Mouse (Mus musculus): ENCODE measurements around the gene Camta1.

Camta1 gene

DNA sequence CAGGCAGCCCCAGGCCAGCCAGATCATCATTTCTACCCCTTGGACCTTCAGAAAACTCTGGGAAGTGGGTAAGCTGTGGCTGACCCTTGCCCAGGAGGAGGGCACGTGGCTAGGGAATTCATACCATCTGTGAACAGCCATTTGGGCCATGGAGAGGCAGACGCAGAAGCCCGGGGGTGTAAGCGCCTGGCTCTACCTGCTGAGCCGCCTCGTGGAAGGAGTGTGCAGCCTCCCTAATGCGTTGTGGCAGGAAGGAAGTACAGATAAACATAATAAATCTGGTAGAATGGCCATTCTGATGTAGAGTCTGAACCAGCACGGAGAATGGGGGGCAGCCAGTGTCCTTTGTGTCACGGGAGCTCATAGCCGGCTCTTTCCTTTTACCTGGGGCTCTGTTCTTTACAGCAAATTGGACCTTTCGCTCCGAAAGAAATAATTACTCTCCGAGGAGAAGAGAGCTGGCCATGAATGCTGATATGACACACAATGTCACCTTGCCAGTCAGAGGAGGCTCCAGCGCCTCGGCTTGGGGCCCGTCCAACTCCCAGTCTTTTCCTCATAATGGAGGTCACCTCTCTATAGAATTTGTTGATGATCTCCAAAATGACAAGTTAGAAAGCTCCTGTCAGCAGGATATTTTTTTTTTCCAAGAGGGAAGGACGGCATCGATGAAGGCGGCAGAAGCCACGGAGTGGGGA is 500.6 kb downstream of the Camta1 start:
- DNase-seq: no peak

DNA sequence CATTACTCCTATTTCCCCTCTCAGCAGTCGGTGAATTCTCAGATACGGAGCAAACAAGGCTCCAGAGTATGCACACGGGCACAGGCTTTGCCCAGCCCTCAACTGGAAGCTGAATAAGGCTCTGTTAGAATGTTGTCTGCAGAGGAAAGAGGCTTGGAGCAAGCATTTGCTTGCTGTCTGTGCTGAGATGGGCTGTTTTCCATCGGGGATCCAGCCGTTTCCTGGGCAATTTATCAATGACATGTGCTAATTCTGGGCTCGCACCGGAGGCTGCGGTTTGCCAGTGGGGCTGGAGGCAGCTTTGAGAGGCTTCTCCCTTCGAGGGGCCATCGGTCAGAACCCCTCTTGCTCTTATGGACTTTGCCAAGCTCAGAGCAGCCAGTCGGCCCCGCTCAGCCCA is 506.2 kb downstream of the Camta1 start:
- no peak for DNase-seq

DNA sequence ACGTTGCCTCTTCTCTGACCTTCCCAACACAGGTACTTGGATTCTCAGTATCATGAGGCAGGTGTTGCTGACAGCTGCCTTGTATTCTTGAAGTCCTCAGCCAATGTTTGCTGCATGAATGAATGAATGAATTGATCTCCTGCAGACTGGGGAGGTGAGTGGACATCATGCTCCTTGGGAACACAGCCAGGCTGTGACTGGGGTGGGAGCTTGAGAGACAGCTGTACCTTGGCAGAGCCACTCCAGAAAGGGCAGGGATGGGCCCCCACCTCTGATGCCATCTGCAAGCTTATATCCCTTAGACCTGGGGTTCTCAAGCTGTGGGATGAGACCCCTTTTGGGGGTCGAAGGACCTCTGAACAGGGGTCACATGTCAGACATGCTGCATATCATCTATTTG is 508.9 kb downstream of the Camta1 start:
- DNase-seq: no peak

DNA sequence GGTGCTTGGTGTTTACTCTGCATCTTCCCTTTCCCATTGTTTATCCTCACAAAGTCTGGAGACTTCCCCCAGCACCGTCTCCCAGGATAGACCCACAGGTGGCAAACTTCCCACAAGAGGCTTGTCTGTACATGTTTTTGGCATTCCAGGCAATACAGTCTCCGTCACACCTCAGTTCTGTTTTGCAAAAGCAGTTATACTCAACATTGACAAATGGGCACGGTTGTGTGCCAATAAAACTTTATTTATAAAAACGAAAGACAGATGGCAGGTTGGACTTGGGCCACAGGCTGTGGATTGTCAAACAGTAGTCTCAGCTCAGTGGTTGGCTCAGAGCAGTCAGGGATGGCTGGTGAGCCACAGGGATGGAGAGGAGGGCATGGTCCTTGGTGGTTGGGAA is 509.4 kb downstream of the Camta1 start:
- no peak for DNase-seq

DNA sequence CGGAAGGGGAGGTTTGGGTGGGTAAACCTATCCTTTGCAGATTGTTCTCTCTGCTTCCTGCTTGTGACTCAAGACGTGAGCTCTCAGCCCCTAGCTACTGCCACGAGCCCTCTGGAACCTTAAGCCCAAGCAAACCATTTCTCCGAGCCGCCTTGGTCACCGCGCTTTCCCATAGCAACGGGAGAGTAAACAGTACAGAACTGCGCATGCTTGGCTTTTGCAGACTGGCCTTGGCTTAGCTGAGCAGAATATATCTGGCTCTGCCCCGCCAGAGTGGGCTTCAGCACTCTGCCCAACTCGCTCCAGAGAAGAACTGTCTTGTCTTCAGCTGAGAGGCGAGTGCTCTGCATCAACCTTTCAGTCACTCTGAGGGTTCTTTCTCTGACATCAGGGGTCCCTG is 509.9 kb downstream of the Camta1 start:
- no peak for DNase-seq

DNA sequence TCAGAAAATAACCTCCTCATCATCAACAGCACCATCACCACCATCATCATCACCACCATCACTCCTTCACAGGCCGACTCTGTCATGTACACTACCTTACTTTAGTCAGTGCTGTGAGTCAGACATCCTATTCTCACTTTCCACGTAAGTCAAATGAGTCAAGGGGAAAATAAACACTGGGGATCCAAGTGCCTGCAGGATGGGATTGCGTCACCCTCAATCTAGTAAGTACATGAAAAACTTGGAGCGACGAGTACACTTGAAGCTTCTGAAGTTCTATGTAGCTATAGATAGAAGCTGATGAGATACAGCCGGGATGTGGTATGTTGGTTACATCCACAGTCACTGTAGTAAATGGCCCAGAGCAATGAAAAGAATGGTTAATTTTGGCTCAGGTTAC is 514.1 kb downstream of the Camta1 start:
- peak; percentile 44 for DNase-seq

DNA sequence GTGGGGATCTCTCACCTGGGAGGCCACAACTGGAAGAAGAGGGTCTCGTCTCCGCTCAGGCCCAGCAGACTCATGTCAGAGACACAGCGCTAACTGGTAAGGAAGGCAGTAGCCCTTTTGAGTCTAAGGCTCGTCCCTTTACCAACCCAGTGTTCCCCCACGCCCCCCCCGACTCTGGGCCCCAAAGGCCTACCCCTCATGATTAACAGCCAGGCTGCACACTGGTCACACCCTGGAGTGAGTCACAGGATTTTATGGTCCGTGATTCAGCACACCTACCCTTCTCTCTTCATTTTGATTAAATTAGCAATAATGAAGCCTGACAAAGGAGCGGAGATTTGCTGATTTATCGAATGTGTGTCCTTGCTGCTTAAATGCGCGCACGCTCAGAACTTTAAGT is 515.0 kb downstream of the Camta1 start:
- DNase-seq: no peak

DNA sequence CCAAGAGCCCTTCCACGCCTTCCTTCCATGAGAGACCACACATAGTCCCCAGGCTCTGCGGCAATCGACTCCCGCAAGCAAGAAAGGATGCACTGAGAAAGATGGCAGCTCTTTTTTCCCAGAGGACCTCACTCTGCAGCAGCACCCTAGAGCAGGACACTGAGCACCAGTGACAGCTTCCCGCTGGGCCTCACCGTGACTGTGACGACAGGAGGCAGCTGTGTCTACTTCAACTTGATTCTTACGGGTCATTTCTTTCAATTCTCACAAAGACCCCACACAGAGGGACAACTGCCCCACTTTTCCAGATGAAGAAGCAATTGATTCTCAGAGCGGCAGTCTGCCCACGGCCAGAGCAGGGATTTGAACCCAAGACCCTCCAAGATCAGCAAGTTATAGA is 516.9 kb downstream of the Camta1 start:
- no peak for DNase-seq

DNA sequence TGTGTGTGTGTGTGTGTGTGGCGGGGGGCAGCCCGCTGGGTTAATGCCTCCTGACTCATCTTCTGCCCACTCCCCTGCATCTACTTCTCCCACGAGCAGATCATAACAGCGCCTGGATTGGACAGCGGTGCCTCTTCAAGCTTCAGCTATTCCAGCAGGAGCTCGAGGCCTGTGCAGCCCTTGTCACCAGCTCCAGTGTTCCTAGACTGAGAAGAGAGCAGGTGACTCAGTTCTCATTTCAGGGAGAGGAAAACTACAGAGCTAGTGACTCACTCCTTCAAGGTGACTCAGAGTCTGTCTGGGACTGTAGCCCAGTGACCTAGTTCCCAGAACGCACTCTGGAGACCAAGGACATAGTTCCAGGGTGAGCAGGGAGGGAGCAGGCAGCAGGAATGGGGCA is 522.3 kb downstream of the Camta1 start:
- DNase-seq: peak; percentile 18

DNA sequence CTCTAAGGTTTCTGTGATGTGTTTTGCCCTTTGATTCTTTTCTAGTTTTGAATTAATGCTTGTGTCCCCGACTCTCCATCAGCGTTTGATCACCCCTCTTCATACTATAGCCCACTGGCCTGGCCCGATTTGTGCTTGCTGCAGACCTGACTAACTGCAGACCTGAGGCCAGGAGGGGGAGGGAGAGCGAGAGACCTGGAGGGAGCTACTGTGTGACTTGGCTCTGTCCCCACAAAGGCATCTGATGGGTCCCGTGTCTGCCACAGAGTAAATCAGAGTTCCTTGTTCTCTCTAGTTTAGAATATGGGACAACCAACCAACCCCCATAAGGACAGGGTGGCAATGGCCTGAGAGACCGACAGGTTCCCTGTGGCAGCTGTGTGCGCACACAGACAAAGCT is 522.7 kb downstream of the Camta1 start:
- no peak for DNase-seq

DNA sequence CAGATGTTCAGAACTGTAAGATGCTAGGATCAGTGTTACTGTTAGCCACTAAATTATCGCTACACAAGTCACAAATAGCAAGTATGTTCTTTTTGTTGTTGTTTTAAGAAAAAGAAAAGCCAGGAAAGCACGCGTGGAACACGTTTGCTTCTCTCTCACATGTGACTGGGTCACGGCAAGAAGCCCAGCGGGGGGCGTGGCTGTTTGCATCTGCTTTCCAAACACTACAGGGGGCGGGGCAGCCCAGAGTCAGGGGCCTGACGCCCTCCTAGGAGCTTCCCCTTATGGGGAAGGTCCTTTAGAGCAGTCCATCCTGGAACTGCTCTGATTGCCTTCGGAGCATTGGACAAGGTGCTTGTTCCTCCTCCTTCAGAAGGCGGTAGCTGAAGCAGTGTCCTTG is 524.1 kb downstream of the Camta1 start:
- DNase-seq: no peak

DNA sequence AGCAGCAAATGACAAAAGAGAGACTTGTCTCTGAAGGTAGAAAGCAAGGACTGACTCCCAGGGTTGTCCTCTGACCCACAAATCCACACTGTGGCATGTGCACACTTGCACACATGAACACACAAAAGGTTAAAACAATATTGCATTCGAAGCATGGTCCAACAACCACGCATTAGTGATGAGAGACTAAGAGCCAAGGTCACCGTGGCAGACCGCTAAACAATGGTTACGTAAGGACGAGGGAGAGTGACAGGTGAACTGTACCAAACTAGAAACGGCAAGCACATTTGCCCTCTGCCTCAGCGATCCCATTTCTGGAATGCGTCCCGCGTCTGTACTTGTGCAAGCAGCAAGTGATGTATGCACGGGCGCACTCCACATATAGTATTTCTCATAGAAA is 525.3 kb downstream of the Camta1 start:
- no peak for DNase-seq

DNA sequence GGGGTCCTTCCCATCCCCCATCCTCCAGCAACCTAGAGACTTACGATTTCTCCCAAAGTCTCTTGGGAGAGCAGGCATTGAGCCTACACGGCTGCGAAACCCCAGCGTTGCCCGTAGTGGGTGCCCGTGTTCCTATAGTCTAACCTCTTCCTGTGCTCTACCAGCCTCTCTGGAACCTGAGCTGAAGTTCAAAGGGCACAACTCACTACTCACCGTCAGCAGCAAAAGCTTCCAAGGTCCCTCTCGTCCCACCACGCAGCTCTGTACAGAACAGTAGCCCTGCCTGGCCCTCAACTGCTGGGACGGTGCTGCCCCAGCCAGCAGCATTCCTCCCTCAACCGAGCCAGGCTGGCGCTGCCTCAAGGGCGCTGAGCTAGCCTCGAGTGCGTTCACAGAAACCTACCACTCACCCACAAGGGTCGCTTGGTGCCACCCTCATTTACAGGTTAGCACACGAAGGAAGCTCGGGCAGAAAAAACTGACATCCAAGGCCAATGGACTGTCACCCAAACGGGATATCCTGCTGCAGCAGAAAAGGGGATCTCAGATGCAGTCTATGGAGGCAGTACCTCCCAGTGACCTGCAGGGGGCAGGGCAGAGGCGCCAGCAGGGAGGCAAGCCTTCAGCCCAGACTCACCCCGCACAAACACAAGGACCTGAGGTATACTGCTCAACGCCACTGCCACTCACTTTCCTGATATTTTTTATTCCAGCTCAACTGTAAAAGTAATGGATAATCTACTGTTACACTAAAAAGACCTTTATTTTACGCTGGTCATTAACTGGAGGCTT is 526.5 kb downstream of the Camta1 start:
- DNase-seq: peak; percentile 21

DNA sequence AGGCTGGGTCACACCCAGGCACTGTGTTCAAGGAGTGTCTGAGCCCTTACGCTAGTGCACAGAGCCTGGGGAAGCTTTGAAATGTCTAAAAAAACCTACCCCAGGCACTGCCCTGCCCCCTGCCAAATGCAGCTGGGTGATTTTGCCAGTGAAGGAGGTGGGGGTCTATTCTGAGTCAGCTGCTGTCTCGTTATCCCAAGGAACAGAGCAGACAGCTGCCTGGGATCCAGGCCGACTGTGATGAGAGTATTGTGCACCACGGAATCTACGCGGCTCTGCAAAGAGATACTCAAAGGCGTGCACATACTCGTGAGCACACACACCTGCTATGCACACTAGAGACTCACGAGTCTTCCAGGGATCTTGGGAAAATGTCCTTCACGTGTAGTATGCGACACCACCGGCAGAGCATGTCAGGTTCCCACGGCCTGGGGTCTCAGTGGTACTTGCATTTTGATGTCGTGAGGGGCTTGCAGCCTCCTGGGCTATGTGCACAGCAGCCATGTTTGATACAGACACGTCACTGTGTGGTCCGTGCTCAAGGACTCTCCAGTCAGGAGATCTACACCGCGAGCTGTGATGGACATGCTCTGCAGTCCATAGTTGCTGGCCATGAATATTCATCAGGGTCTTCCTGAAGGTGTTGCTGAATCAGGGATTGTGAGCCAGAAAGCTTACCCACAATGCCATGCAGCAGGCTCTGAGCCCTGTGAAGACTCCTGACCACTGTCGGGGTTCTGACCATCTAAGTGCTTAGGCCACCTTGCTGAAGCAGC is 529.4 kb downstream of the Camta1 start:
- DNase-seq: no peak

DNA sequence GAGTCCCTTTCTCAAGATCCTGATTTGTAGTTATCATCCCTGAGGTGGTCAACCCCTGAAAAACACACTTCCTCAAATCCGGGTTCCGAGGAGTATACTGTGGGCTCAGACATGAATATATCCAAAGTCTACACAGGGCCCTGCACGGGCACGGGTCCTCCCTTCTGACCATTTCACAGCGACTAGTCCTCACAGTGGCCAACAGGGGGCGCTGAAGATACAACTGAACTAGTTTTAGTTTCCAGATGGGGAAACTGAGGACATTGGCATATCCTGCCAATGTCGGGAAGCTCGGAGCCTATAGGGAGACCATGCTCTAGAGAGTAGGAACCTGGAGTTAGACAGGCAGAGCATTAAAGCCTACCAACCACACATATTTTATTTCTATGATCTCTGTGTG is 530.7 kb downstream of the Camta1 start:
- no peak for DNase-seq

DNA sequence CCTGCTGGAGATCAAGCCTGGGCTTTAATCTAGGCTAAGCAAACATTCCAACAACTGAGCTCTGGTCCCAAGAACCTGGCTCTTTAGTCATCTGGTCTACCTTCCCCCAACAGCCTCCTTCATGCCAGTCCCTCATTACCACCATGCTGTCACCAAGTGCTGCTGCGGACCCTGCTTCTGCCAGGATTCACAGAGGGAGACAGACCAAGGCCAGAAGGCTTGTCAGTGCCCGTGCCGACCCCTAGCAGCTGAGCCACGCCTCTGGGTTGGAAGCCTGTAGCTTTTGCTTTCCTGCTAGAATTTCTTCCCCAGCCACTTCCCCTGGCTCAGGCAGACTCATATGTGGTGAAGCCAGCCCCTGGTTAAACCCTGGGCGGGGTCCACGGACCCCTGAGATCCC is 533.6 kb downstream of the Camta1 start:
- no peak for DNase-seq

DNA sequence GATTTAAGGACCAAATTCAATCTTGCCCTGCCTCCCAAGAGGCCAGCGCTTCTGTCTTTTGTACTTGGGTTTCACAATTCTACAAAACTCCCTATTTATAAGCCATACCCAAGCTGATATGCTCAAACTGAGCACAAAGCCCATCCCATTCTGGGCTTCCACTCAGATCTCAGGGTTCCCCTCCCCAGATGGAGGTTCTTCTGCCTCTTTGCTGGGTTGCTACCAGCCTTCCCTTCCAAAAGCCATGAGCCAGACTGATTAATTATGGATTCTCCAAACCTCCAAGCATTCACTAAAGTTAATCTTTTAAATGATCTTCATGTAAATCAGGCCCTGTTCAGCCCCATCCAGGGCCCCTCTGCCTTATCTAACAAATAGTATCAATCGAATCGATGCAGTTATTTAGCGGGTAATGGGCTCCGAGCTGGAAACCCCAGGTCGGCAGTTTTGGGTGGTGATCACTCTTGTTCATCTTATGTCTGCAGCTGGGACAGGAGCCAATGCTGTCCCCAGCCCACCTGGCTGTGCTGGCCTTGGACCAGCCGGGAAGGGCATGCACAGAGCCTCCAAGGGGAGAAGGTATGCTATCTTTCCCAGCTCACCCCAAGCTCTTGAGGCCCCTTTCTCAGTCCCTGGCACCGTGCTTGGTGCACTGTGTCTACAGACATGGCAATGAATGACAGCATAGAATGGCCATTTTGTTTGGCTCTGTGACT is 534.5 kb downstream of the Camta1 start:
- DNase-seq: no peak

DNA sequence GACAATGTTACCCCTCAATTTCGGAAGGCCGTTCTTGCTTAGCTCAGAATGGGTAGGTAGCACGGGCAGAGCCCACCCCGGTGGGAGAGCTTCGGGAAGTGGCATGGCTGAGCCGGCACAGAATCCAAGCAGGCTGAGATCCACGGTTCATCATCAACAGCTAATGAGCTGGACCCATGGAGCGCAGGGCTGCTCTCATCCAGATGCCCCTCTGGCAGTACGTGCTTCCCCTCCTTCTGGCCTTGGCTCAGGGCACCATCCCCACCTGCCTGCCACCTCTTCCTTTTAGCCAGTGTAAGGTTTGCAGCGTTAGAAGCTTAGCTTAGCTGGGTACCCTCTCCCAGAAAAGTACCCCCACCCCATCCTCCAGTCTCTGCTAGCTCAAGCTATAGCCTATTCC is 545.2 kb downstream of the Camta1 start:
- DNase-seq: no peak

DNA sequence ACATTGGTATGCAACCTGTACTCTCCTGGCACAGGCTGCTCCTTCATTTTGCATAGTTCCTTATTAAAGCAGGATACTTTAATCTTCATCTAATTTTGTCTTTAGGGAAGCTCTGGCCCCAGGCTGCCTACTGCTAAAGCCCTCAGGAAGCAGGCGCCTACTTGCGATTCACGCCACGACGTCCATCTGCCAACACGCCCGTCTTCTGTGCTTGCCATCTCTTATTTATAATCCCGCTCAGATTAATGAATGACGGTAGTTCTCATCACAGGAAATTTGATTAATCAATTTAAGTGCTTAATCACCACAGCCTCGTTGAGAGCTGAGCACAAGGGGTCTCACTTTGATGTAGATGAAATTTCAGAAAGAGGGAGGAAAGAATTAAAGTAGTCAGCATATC is 546.0 kb downstream of the Camta1 start:
- no peak for DNase-seq

DNA sequence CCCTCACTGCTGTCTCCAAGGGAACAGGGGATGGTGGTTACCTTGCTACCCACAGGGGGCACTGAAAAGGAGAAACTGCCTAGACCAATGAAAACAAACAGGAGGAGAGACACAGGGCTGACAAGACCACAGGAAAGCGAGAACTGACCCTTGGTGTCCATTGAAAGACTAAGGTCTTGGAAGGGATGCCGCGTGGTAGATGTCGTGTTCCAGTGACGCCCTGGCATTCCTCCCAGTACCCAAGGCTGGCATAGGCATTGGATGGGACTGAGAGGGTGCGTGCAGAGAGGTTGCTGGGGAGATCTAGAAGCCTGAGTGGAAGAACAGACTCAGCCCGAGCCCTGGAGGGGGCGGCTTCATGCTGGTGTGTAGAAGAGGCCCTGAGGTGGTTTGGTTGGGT is 550.9 kb downstream of the Camta1 start:
- DNase-seq: no peak

DNA sequence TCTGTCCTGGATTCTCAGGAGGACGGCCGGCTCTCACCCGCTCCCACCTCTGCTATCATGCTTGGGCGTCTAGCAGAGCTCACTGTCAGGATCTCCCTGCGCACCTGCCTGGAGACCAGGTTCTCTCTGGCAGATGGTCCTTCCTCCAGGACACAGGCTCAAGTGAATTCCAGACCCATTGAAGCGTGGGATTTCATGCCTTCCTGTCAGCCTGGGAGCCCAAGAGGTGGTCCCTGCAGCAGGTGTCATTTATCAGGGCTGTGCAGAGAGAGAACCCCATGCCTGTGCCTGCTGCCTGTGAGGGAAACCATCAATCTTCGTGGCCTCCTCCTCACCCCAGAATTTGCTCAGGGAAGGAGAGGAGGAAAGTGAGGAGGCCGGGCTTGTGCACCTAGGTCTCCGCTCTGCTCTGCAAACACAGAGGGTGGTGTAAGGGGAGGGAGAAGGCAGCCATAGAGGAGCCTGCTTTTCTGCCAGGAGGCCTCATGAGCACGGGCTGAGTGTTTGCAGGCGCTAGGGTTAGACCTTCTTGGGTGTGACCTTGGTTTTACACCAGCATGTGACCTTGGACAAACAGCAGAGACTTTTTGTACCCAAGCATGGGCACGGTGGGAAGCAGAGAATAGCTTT is 551.5 kb downstream of the Camta1 start:
- no peak for DNase-seq

DNA sequence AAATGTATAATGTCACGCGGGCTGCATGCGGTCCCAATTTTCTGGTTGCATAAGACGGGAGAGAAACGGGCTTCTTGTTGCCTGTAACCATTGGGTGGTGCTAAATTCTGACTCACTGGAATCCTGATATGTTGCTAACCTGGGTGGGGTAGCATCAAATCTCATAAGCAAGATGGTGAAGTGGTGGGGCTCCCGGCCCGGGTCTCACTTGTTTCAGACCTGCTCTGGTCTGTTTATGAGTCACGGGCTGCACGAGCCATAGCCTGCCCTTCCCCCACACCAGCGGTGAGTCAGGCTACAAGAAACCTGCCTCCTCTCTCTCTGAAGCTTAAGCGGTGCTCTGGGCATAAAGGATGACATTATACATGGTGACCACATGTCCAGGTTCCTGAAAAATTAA is 554.8 kb downstream of the Camta1 start:
- DNase-seq: no peak

DNA sequence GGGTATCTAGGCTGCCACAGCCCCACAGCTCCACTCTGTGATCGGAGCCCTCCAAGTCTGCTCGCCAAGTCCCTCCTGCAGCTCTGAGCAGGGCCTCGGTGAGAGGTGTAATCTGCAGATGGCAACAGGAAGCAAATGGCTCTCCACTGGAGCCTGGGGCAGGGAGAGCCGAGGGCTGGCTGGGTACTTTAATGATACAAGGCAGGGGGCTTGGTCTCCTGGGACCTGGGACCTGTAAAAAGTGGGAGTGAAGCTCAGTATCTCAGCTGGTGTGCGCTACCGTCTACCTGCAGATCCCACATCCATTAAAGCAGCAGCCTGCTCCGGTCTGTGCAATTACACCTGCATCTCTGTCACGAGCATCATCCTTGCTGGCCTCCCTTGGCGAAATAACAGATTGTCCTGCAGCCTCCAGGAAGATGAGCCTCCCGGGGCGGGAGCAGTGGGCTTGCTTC is 555.3 kb downstream of the Camta1 start:
- DNase-seq: no peak

All from lung, postnatal 36 days (tissue).